Mouse (Mus musculus): Measurements from ENCODE around the gene Smim24.

The Smim24 gene

GRCm38 (mm10) chr10:81432868-81433262 is 40.0 kb downstream of the Smim24 start:
- DNase-seq (ENCODE audit: low spot score in 2 of 2), result peak; percentile 97 to 99

- DNase-seq (ENCODE audit: low spot score in 2 of 2), result peak; percentile 39 to 59
Observed at GRCm38 (mm10) chr10:81433541-81434289, 40.9 kb downstream of the Smim24 start.

GRCm38 (mm10) chr10:81434361-81435263 is 41.8 kb downstream of the Smim24 start:
- DNase-seq (ENCODE audit: low spot score in 2 of 2), result peak; percentile 20 to 41

GRCm38 (mm10) chr10:81435436-81435835 is 42.6 kb downstream of the Smim24 start:
- peak; percentile 90 to 92 for DNase-seq (ENCODE audit: low spot score in 2 of 2)

GRCm38 (mm10) chr10:81441019-81441418 is 48.2 kb downstream of the Smim24 start:
- no peak for DNase-seq (ENCODE audit: low spot score in 2 of 2)
